Mouse (Mus musculus) heart, embryonic 15.5 days (tissue): Measurements from ENCODE around the gene Tecpr1. TPM values are rescaled to one million over a fixed set of nuclear protein-coding genes. Genes with fewer than 3 reads are reported as not detected.
A peak's percentile ranks its signal among the peaks of the same experiment; 100 is the strongest.

Experiments
- ATAC-seq: fragments of 200-750 bp; cut with Nextera tagmentation; replicated peaks from 2 replicates; pipeline ENCODE4 v1.8.0; 2017; ENCODE audit warnings: low read depth, moderate TSS enrichment; ENCODE audit not compliant: insufficient number of reproducible peaks, insufficient read depth, low FRiP score
- H3K27ac ChIP-seq: fragments of 300-500 bp; sonication (generic); 2 replicates; pipeline ENCODE4 v1.5.1; 2015; ENCODE audit warnings: mild to moderate bottlenecking, inconsistent platforms
- H3K27me3 ChIP-seq: fragments of 300-500 bp; sonication (generic); 2 replicates; pipeline ENCODE4 v1.6.1; 2015; ENCODE audit warnings: inconsistent platforms
- H3K36me3 ChIP-seq: fragments of 300-500 bp; sonication (generic); 2 replicates; pipeline ENCODE4 v1.6.1; 2015; ENCODE audit warnings: mild to moderate bottlenecking, inconsistent platforms
- H3K4me1 ChIP-seq: fragments of 300-500 bp; sonication (generic); replicated peaks from 2 replicates; pipeline ENCODE4 v1.6.1; 2015; ENCODE audit warnings: inconsistent platforms
- H3K4me2 ChIP-seq: fragments of 300-500 bp; sonication (generic); 2 replicates; pipeline ENCODE4 v1.6.1; 2015; ENCODE audit warnings: inconsistent platforms, mild to moderate bottlenecking, moderate library complexity
- H3K4me3 ChIP-seq: fragments of 300-500 bp; sonication (generic); 2 replicates; pipeline ENCODE4 v1.5.1; 2015; ENCODE audit warnings: mild to moderate bottlenecking, inconsistent platforms
- H3K9ac ChIP-seq: fragments of 300-500 bp; sonication (generic); 2 replicates; pipeline ENCODE4 v1.6.1; 2015; ENCODE audit warnings: mild to moderate bottlenecking, inconsistent platforms
- H3K9me3 ChIP-seq: fragments of 300-500 bp; sonication (generic); replicated peaks from 2 replicates; pipeline ENCODE4 v1.6.1; 2016; ENCODE audit warnings: inconsistent platforms
- WGBS: fragments of 180-500 bp; shearing (Covaris S2); methylation state at CpG from one replicate; pipeline ENCODE4 v1.1.7; 2015; ENCODE audit warnings: mixed read lengths; 5-methylcytosine and 5-hydroxymethylcytosine counted together
- polyA plus RNA-seq: library from polyadenylated mRNA; unstranded; fragments of >200 nt; fragmentation: Nextera tagmentation; extraction: Ambion mirVana; gene quantifications from 2 replicates; pipeline ENCODE4 v1.2.1, GENCODE M21; 2015

Gene Tecpr1
- polyA plus RNA-seq, 1 experiment from 2014 or later: 13.9 TPM

- no peaks in the 10 kb centered on the region for H3K27me3 ChIP-seq
- no peaks in the 10 kb centered on the region for H3K9me3 ChIP-seq
- H3K36me3 ChIP-seq: peaks cover 6% of the 10 kb centered on the region; the same call in 1 of the 2 replicates
- no peak overlapping the region for H3K4me3 ChIP-seq
- ATAC-seq: no peak
- no peak overlapping the region for H3K4me2 ChIP-seq
- WGBS: 61% methylated on average over 5 of the region's 5 CpGs
- H3K9ac ChIP-seq: no peak overlapping the region
- no peak overlapping the region for H3K27ac ChIP-seq
- H3K4me1 ChIP-seq: peaks cover 8% of the 10 kb centered on the region
Measured at GRCm38 (mm10) chr5:144162080-144162812, 61.2 kb downstream of the Tecpr1 start.

GRCm38 (mm10) chr5:144159137-144159536, 64.3 kb downstream of the Tecpr1 start:
- peak overlapping the region; percentile 39 for H3K27ac ChIP-seq
- 86% methylated on average over 8 of the region's 8 CpGs for WGBS
- H3K4me3 ChIP-seq: no peak overlapping the region
- H3K9ac ChIP-seq: no peak overlapping the region
- ATAC-seq: no peak
- H3K9me3 ChIP-seq: no peaks in the 10 kb centered on the region
- H3K4me1 ChIP-seq: peaks cover 9% of the 10 kb centered on the region
- no peaks in the 10 kb centered on the region for H3K27me3 ChIP-seq
- H3K4me2 ChIP-seq: no peak overlapping the region
- 0 out of 2 replicates have a peak, but pooled peaks cover 3% of the 10 kb centered on the region for H3K36me3 ChIP-seq

GRCm38 (mm10) chr5:144158604-144159003, 64.8 kb downstream of the Tecpr1 start:
- H3K4me3 ChIP-seq: no peak overlapping the region
- no peaks in the 10 kb centered on the region for H3K27me3 ChIP-seq
- ATAC-seq: no peak; the same call in 1 of the 2 replicates
- no peak overlapping the region for H3K4me2 ChIP-seq
- H3K9me3 ChIP-seq: no peaks in the 10 kb centered on the region
- H3K4me1 ChIP-seq: peaks cover 9% of the 10 kb centered on the region
- 22% methylated on average over 4 of the region's 4 CpGs for WGBS
- peak overlapping the region; percentile 39 for H3K27ac ChIP-seq
- no peak overlapping the region for H3K9ac ChIP-seq
- 0 out of 2 replicates have a peak, but pooled peaks cover 3% of the 10 kb centered on the region for H3K36me3 ChIP-seq

- 26% methylated on average over 7 of the region's 7 CpGs for WGBS
- H3K36me3 ChIP-seq: 0 out of 2 replicates have a peak, but pooled peaks cover 3% of the 10 kb centered on the region
- H3K27ac ChIP-seq: no peak overlapping the region
- H3K4me2 ChIP-seq: no peak overlapping the region
- no peaks in the 10 kb centered on the region for H3K9me3 ChIP-seq
- peaks cover 24% of the 10 kb centered on the region for H3K4me1 ChIP-seq
- ATAC-seq: no peak
- H3K4me3 ChIP-seq: no peak overlapping the region
- no peak overlapping the region for H3K9ac ChIP-seq
- no peaks in the 10 kb centered on the region for H3K27me3 ChIP-seq
Measured at GRCm38 (mm10) chr5:144154528-144154927, 68.9 kb downstream of the Tecpr1 start.

- Histone ChIP-seq H3K27me3 (no peaks in the 10 kb centered on the region), H3K4me1 (peaks cover 30% of the 10 kb centered on the region), H3K9me3 (no peaks in the 10 kb centered on the region), H3K4me2 (no peak overlapping the region), H3K36me3 (peaks cover 9% of the 10 kb centered on the region), H3K4me3 (no peak overlapping the region), H3K27ac (no peak overlapping the region), H3K9ac (no peak overlapping the region)
- 76% methylated on average over 4 of the region's 4 CpGs for WGBS
- ATAC-seq: no peak
Measured at GRCm38 (mm10) chr5:144151270-144151669, 72.1 kb downstream of the Tecpr1 start.

- peaks cover 30% of the 10 kb centered on the region for H3K4me1 ChIP-seq
- 64% methylated on average over 4 of the region's 4 CpGs for WGBS
- 0 out of 2 replicates have a peak overlapping the region, but pooled peaks have one; percentile 31 for H3K27ac ChIP-seq
- no peak overlapping the region for H3K9ac ChIP-seq
- H3K9me3 ChIP-seq: no peaks in the 10 kb centered on the region
- 0 out of 2 replicates have a peak overlapping the region, but pooled peaks have one; percentile 12 for H3K4me2 ChIP-seq
- H3K27me3 ChIP-seq: no peaks in the 10 kb centered on the region
- H3K36me3 ChIP-seq: peaks cover 9% of the 10 kb centered on the region
- H3K4me3 ChIP-seq: no peak overlapping the region
- ATAC-seq: no peak
Measured at GRCm38 (mm10) chr5:144149530-144149929, 73.9 kb downstream of the Tecpr1 start.

GRCm38 (mm10) chr5:144146898-144147297, 76.5 kb downstream of the Tecpr1 start:
- no peak overlapping the region for H3K27ac ChIP-seq
- no peak overlapping the region for H3K4me2 ChIP-seq
- peaks cover 30% of the 10 kb centered on the region for H3K4me1 ChIP-seq
- peaks cover 9% of the 10 kb centered on the region for H3K36me3 ChIP-seq
- no peaks in the 10 kb centered on the region for H3K9me3 ChIP-seq
- H3K27me3 ChIP-seq: no peaks in the 10 kb centered on the region
- H3K4me3 ChIP-seq: no peak overlapping the region
- ATAC-seq: no peak
- no peak overlapping the region for H3K9ac ChIP-seq

Other genes with a start within 250 kb of the Tecpr1 start
- 46.1 and 48.8 TPM in 2 replicates for gene Ccz1, start 208.7 kb downstream of the Tecpr1 start, polyA plus RNA-seq
- not detected in 2 replicates for gene Ocm, start 196.9 kb downstream of the Tecpr1 start, polyA plus RNA-seq
- 3.1 and 4.3 TPM in 2 replicates for gene Lmtk2, start 123.2 kb downstream of the Tecpr1 start, polyA plus RNA-seq
- 0.09 and 0.24 TPM in 2 replicates for gene Bhlha15, start 33.3 kb downstream of the Tecpr1 start, polyA plus RNA-seq
- gene Bri3, start 20.8 kb upstream of the Tecpr1 start, polyA plus RNA-seq: 153 and 183 TPM in 2 replicates
- 10.8 and 11.4 TPM in 2 replicates for gene Baiap2l1, start 134.5 kb upstream of the Tecpr1 start, polyA plus RNA-seq